Mouse (Mus musculus) embryonic facial prominence, embryonic 11.5 days (tissue): ENCODE results near the gene Fcer1a. TPM values are rescaled to one million over a fixed set of nuclear protein-coding genes. Genes with fewer than 3 reads are reported as not detected.
"Not testable (repeated sequence)": the region's sequence is repeated elsewhere in the genome, so short reads cannot be mapped to it uniquely, and the experiment has no call there.

ENCODE experiments used
- ATAC-seq: fragments of 200-750 bp; cut with Nextera tagmentation; replicated peaks from 2 replicates; pipeline ENCODE4 v1.8.0; 2017; ENCODE audit warnings: low read depth; ENCODE audit not compliant: insufficient number of reproducible peaks, low FRiP score, low TSS enrichment
- DNase-seq: peaks from one replicate; pipeline ENCODE4 v3.0.0-alpha.2; 2015; ENCODE audit warnings: low spot score
- H3K27ac ChIP-seq: fragments of 300-500 bp; sonication (generic); replicated peaks from 2 replicates; pipeline ENCODE4 v1.5.1; 2014; ENCODE audit warnings: mild to moderate bottlenecking, low read depth, low read length, control low read depth
- H3K27me3 ChIP-seq: fragments of 300-500 bp; sonication (generic); 2 replicates; pipeline ENCODE4 v1.6.1; 2014; ENCODE audit warnings: mild to moderate bottlenecking, low read length, moderate library complexity, mixed read lengths; ENCODE audit not compliant: control insufficient read depth, insufficient read depth
- H3K36me3 ChIP-seq: fragments of 300-500 bp; sonication (generic); replicated peaks from 2 replicates; pipeline ENCODE4 v1.6.1; 2014; ENCODE audit warnings: low read depth, mild to moderate bottlenecking, low read length, moderate library complexity, mixed read lengths; ENCODE audit not compliant: control insufficient read depth, insufficient read depth
- H3K4me1 ChIP-seq: fragments of 300-500 bp; sonication (generic); 2 replicates; pipeline ENCODE4 v1.6.1; 2014; ENCODE audit warnings: low read length, mixed read lengths; ENCODE audit not compliant: control insufficient read depth, insufficient read depth
- H3K4me2 ChIP-seq: fragments of 300-500 bp; sonication (generic); 2 replicates; pipeline ENCODE4 v1.6.1; 2014; ENCODE audit warnings: low read depth, mild to moderate bottlenecking, control low read depth, low read length, moderate library complexity
- H3K4me3 ChIP-seq: fragments of 300-500 bp; sonication (generic); 2 replicates; pipeline ENCODE4 v1.5.1; 2014; ENCODE audit warnings: low read depth, low read length, control low read depth
- H3K9ac ChIP-seq: fragments of 300-500 bp; sonication (generic); replicated peaks from 2 replicates; pipeline ENCODE4 v1.6.1; 2014; ENCODE audit warnings: mild to moderate bottlenecking, control low read depth, low read length
- H3K9me3 ChIP-seq: fragments of 300-500 bp; sonication (generic); replicated peaks from 2 replicates; pipeline ENCODE4 v1.6.1; 2016; ENCODE audit warnings: mild to moderate bottlenecking, low read length, inconsistent platforms, mixed read lengths; ENCODE audit not compliant: control insufficient read depth
- WGBS: fragments of 180-500 bp; shearing (Covaris S2); extraction: QIAGEN DNeasy Blood & Tissue Kit; methylation state at CpG from one replicate; pipeline ENCODE4 v1.1.7; 2014; 5-methylcytosine and 5-hydroxymethylcytosine counted together
- polyA plus RNA-seq: library from polyadenylated mRNA; unstranded; fragments of >200 nt; fragmentation: Nextera tagmentation; extraction: Ambion mirVana; gene quantifications from 2 replicates; pipeline ENCODE4 v1.2.1, GENCODE M21; 2014

The Fcer1a gene
- not detected in 2 replicates for polyA plus RNA-seq

- no peak within 1 kb of the TSS for H3K4me3 ChIP-seq
- no peak for ATAC-seq
- no peak for DNase-seq
- H3K9me3 ChIP-seq: no peaks in the 10 kb centered on the region
- H3K4me2 ChIP-seq: no peak within 1 kb of the TSS
- no peaks in the 10 kb centered on the region for H3K36me3 ChIP-seq
- no peaks in the 10 kb centered on the region for H3K27me3 ChIP-seq
- H3K4me1 ChIP-seq: no peaks in the 10 kb centered on the region
- H3K27ac ChIP-seq: no peak within 1 kb of the TSS
- 87% methylated on average over 2 of the region's 2 CpGs for WGBS
- no peak within 1 kb of the TSS for H3K9ac ChIP-seq
These were observed at the start of gene Fcer1a for GRCm38 (mm10) chr1:173227081-173227480. Gene Fcer1a (minus strand): TSS chr1:173227214.

- DNase-seq (no peak), ATAC-seq (no peak)
- Histone ChIP-seq H3K9me3 (no peaks in the 10 kb centered on the region), H3K9ac (no peak within 1 kb of the TSS), H3K4me2 (no peak within 1 kb of the TSS), H3K4me3 (no peak within 1 kb of the TSS), H3K36me3 (no peaks in the 10 kb centered on the region), H3K27me3 (no peaks in the 10 kb centered on the region), H3K4me1 (no peaks in the 10 kb centered on the region), H3K27ac (no peak within 1 kb of the TSS)
These were observed 38.7 kb upstream of the Fcer1a start, which contains the start of gene Olfr418 for GRCm38 (mm10) chr1:173265701-173266100. Gene Olfr418 (plus strand): TSS chr1:173266001.

- Histone ChIP-seq H3K9ac (no peak overlapping the region), H3K9me3 (no peaks in the 10 kb centered on the region), H3K27ac (no peak overlapping the region), H3K4me2 (no peak overlapping the region), H3K27me3 (no peaks in the 10 kb centered on the region), H3K4me1 (no peaks in the 10 kb centered on the region), H3K36me3 (no peaks in the 10 kb centered on the region), H3K4me3 (no peak overlapping the region)
- DNase-seq: no peak
- WGBS: 94% methylated on average over 3 of the region's 3 CpGs
- no peak for ATAC-seq
These were observed 22.9 kb upstream of the Fcer1a start for GRCm38 (mm10) chr1:173249888-173250287.

GRCm38 (mm10) chr1:173237004-173237403, 10.0 kb upstream of the Fcer1a start:
- not testable (repeated sequence) for H3K36me3 ChIP-seq, H3K9me3 ChIP-seq, H3K4me2 ChIP-seq, H3K27me3 ChIP-seq, H3K27ac ChIP-seq, DNase-seq, ATAC-seq, H3K4me1 ChIP-seq, H3K4me3 ChIP-seq, H3K9ac ChIP-seq
- WGBS: 83% methylated on average over 1 of the region's 1 CpGs

- H3K4me3 ChIP-seq: no peak overlapping the region
- H3K4me2 ChIP-seq: no peak overlapping the region
- ATAC-seq: no peak
- DNase-seq: no peak
- H3K9ac ChIP-seq: no peak overlapping the region
- WGBS: 93% methylated on average over 3 of the region's 3 CpGs
- H3K36me3 ChIP-seq: no peaks in the 10 kb centered on the region
- no peak overlapping the region for H3K27ac ChIP-seq
- H3K27me3 ChIP-seq: no peaks in the 10 kb centered on the region
- no peaks in the 10 kb centered on the region for H3K4me1 ChIP-seq
- H3K9me3 ChIP-seq: no peaks in the 10 kb centered on the region
These were observed 10.5 kb downstream of the Fcer1a start for GRCm38 (mm10) chr1:173216481-173216880.

GRCm38 (mm10) chr1:173212092-173212491, 14.9 kb downstream of the Fcer1a start, which contains the start of gene Olfr1404:
Gene Olfr1404 (plus strand): TSS chr1:173212392.
- H3K4me3 ChIP-seq: no peak within 1 kb of the TSS
- DNase-seq (no peak), ATAC-seq (no peak)
- WGBS: 81% methylated on average over 5 of the region's 5 CpGs
- H3K4me2 ChIP-seq: no peak within 1 kb of the TSS
- no peaks in the 10 kb centered on the region for H3K9me3 ChIP-seq
- no peak within 1 kb of the TSS for H3K9ac ChIP-seq
- H3K27me3 ChIP-seq: no peaks in the 10 kb centered on the region
- no peaks in the 10 kb centered on the region for H3K36me3 ChIP-seq
- H3K27ac ChIP-seq: no peak within 1 kb of the TSS
- H3K4me1 ChIP-seq: no peaks in the 10 kb centered on the region

GRCm38 (mm10) chr1:173197508-173197907, 29.5 kb downstream of the Fcer1a start, which contains the start of gene Olfr218:
Gene Olfr218 (plus strand): TSS chr1:173197808.
- ATAC-seq: no peak
- WGBS: 79% methylated on average over 5 of the region's 5 CpGs

GRCm38 (mm10) chr1:173196359-173196758, 30.7 kb downstream of the Fcer1a start:
- H3K4me2 ChIP-seq: no peak overlapping the region
- H3K27me3 ChIP-seq: no peaks in the 10 kb centered on the region
- WGBS: 87% methylated on average over 2 of the region's 2 CpGs
- no peak overlapping the region for H3K27ac ChIP-seq
- no peak overlapping the region for H3K4me3 ChIP-seq
- no peak for DNase-seq
- no peaks in the 10 kb centered on the region for H3K4me1 ChIP-seq
- H3K9me3 ChIP-seq: no peaks in the 10 kb centered on the region
- no peaks in the 10 kb centered on the region for H3K36me3 ChIP-seq
- no peak for ATAC-seq
- no peak overlapping the region for H3K9ac ChIP-seq

More at GRCm38 (mm10) chr1:173197508-173197907, 29.5 kb downstream of the Fcer1a start, which contains the start of gene Olfr218:
- H3K27ac ChIP-seq: no peak within 1 kb of the TSS
- H3K4me3 ChIP-seq: no peak within 1 kb of the TSS
- H3K4me2 ChIP-seq: no peak within 1 kb of the TSS
- no peak for DNase-seq
- H3K36me3 ChIP-seq: no peaks in the 10 kb centered on the region
- H3K4me1 ChIP-seq: no peaks in the 10 kb centered on the region
- H3K27me3 ChIP-seq: no peaks in the 10 kb centered on the region
- H3K9ac ChIP-seq: no peak within 1 kb of the TSS
- H3K9me3 ChIP-seq: no peaks in the 10 kb centered on the region
